Mouse (Mus musculus): ENCODE measurements at regions not wholly inside any gene's neighbourhood (a gene's known extent, or its start where the extent isn't known, plus 50 kb on each side); places are given as distances from the start of the nearest gene placed in this dataset.

DNA sequence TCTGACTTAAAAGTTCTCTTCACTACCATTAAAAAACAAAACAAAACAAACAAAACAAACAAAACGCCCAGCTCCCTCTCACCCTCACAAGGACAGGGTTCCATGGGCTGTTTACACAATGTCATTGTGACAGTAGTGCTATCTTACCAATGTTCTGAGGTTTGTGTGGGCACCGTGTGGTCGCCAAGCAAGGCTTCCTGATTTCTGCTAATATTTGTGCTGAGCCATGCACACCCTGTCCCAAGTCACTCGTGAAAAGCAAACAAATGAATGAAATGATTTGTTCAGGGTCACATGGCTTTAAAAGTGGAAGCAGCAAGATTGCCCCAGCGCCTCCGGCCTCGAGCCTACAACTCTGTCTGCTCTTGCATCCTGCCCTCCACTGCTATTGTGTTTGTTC, 120.9 kb upstream of the Gnao1 start:
- no peak for DNase-seq (ENCODE audit: extremely low spot score, low read depth, low spot score)

DNA sequence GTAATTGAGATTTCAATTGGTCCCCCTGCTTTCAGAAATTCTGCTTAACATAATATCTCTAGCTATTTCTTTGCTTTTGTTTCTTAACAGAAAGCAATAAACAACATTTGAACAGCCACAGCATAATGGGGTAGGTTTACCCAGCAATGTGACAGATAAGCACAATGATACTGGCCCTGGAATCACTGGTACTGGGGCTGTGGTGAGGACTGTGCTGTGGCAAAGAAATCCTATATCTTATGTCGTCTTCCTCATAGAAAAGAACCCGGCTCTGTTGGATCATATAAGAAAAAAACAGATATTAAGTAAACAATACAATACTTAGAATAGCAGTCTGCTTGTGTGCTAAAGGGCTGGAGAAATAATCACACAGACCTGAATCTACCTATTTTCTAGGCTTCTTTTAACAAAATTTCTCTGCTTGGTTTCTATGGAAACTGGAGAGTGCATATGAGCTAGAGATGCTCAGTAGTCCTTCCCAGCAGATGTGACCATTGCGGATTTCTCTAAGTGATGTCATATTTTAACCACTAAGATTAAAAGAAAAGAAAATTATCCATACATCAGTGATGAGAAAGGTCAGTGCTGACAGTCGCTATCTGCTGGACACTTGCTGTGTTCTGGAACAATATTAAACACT, 119.8 kb upstream of the Gnao1 start:
- no peak for DNase-seq (ENCODE audit: extremely low spot score, low read depth, low spot score)

DNA sequence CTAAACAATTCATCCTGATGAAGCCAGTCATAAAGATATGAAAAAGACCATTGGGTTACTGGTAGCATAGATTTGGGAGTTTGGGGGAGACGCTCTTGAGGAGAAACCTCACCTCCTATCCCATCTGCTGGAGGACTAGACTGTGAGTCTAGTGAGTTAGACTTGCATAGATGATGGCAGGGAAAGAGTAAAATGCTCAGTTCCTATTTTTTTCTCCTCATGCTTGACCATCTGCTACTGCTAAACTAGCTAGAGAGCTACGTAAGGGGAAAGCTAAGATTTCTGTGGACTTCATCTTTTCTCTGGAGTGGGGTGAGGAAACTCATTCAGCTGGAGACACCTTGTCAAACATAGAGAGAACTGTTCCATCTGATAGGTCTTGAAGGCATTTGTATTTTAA, 118.4 kb upstream of the Gnao1 start:
- DNase-seq (ENCODE audit: extremely low spot score, low read depth, low spot score), result no peak

DNA sequence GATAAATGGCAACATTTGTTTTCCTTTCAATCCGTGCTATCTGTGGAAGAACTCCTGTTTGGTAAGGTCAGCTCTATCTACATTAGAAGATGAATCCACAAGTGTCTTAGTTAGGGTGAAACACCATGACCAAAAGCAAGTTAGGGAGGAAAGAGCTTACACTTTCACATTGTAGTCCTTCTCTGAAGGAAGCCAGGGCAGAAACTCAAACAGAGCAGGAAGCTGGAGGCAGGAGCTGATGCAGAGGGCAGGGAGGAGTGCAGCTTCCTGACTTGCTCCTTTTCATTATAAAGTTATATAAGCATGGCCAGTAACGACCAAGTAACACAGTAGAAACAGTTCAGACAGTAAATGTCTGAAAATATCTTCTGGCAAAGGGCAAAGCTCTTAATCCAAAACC, 117.9 kb upstream of the Gnao1 start:
- no peak for DNase-seq (ENCODE audit: extremely low spot score, low read depth, low spot score)

DNA sequence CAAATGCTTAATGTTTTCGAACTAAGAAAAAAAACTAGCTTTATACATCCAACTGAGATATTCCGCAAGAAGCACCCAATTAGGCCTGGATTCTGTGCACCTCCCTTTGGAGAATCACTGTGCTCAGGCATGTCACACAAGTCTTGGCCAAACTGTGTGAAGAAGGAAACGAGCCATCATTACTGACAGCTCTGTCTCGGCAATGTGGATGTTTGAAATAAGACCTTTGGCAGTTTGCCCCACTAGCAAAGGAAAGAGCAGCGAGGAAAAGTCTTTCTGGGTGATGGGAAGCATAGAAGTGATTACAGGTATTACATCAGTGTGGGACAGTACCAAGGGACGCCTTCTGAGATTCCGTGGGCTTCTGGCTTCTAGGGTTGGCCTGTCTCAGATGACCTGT, 112.6 kb upstream of the Gnao1 start:
- no peak for DNase-seq (ENCODE audit: extremely low spot score, low read depth, low spot score)

- no peak for DNase-seq (ENCODE audit: extremely low spot score, low read depth, low spot score)
Measured at GRCm38 (mm10) chr8:93698508-93698907, 111.3 kb upstream of the Gnao1 start.

DNA sequence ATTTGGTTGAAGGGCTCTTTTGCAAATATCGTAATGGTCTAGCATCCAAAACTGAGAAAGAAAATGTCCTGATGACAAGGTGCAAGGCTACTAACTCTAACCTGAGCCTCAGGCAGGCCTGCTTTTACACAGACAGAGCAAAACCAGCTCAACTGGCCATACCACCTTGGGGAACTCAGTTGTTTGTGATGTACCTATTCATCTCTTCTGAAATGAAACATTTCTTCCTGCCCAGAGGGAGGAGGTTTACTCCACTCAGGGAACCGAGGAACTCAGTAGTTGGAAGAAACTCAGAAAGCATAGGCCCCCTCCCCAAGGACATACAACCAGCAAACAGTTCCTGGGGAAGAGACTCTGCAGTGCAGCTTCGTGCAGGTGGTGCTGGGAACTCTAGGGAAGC, 108.4 kb upstream of the Gnao1 start:
- no peak for DNase-seq (ENCODE audit: extremely low spot score, low read depth, low spot score)

DNA sequence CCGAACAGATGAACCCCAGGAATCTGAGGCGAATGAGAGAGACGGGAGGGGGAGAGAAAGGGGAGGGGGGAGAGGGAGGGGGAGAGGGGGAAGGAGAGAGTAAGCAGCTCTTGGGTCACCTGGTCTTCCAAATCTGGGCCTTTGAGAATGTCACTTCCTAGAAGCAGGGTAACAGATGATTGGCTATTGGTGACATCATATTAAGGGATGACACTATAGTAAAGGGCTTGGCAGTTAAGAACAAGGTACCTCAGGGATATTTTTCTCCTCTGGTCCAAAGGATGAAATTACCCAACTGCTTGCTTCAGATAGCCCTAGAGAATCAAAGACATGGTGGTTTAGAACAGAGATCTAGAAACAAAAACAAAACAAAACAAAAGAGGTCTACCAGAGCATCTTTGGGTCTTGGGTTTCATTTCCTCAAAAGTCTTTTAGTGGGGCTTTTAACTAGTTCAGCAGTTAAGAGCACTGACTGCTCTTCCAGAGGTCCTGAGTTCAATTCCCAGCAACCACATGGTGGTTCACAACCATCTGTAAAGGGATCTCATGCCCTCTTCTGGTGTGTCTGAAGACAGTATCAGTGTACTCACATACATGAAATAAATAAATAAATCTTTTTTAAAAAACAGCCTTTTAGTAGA, 97.6 kb upstream of the Gnao1 start:
- no peak for DNase-seq (ENCODE audit: extremely low spot score, low read depth, low spot score)

GRCm38 (mm10) chr8:93713221-93713620, 96.5 kb upstream of the Gnao1 start:
- no peak for DNase-seq (ENCODE audit: extremely low spot score, low read depth, low spot score)

GRCm38 (mm10) chr8:93724896-93725489, 84.8 kb upstream of the Gnao1 start:
- no peak for DNase-seq (ENCODE audit: extremely low spot score, low read depth, low spot score)

DNA sequence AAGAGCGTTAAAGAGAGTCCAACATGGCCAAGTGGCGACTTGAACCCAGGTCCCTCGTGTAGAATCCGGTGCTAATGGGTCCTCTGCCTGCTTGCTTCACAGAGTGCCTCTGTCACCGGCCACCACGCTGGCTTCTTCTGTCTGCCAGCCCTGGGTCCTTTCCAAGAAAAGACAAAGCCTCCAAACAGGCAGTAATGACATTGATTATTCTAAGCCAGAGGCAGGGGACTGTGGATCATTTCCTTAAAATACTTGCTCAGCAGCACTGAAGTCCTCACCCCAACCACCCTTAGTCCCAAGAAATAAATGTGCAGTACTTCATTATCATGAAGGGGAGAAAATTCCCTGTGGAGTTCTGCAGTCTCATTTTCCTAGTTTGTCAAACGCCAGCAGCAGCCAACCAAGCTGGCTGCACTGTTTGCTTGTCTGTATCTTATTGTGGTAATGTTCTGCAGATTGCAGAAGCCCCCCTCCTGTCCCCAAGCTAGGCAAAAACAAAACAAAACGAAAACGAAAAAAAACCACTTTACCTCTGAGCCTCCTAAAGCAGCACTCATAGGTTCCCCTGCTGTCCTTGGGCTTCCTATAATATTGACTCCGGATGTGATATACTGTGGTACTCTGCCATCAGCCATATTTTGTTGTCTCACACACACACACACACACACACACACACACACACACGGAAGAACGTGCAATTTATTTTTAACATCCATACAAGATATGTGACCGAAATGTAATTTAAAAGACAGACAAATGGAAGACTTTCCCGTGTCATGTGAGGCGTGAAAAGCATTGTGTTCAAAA, 80.4 kb upstream of the Gnao1 start:
- no peak for DNase-seq (ENCODE audit: extremely low spot score, low read depth, low spot score)

DNA sequence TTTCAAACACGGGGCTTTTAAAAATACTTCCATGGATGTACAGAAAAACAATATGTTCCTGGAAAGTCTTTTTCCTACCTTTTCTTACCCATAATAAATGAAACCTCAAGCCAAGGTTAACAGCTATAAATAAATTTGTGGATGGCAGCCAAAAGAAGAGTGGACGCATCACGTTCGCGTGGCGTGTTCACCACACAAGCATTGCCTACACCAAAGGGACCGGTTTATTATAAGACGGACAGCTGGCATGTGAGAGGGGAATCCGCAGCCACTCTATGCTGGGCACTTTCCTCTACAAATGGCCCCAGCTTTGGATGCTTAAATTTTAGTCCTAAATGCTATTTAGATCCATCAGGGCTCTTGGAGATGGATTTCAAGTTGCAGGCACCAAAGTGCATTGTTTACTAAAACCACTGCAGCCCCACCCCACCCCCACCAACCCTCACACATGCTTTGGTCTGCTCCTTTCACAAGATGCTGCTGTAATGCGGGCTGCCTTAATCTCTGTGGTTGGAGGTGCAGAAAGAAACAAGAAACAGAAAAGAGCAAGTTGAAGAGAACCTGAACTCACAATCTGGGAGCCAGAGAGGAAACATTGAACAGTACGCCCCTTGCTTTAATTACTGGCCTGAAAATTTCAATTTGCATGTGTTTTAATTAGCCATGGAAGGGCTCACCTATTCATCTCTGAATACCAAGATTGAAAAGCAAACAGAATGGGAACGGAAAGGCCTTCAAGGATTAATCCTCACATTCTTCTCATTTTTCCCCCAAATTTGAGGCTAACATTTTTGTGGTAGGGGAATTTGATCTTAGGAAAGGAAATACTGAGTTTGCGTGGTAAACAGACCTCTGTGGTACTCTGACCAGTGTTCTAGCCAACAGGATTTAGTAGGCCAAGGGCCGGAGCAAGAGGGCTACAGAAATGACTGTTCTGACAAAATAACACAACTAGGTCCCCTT, 78.7 kb upstream of the Gnao1 start:
- DNase-seq (ENCODE audit: extremely low spot score, low read depth, low spot score), result no peak

GRCm38 (mm10) chr8:93734818-93735217, 74.9 kb upstream of the Gnao1 start:
- DNase-seq (ENCODE audit: extremely low spot score, low read depth, low spot score), result no peak

DNA sequence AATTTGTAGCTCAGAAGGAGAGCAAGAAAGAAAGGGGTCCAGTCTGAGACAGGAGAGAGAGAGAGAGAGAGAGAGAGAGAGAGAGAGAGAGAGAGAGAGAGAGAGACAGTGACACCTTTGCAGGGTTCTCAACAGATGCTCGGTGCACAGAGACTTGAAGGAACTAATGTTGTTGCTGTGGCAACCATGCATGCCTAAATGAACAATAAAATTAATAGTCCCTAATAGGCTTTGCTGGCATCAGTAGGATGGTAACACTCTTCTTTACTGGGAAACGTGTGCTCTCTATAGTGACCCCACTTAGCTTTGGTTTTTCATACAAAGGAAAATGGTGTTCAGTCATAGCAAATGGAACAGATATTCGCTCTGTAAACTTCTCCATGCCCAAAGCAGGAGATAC, 69.5 kb upstream of the Gnao1 start:
- no peak for DNase-seq (ENCODE audit: extremely low spot score, low read depth, low spot score)

- DNase-seq (ENCODE audit: extremely low spot score, low read depth, low spot score), result no peak
Measured at GRCm38 (mm10) chr8:93748720-93749119, 61.0 kb upstream of the Gnao1 start.

DNA sequence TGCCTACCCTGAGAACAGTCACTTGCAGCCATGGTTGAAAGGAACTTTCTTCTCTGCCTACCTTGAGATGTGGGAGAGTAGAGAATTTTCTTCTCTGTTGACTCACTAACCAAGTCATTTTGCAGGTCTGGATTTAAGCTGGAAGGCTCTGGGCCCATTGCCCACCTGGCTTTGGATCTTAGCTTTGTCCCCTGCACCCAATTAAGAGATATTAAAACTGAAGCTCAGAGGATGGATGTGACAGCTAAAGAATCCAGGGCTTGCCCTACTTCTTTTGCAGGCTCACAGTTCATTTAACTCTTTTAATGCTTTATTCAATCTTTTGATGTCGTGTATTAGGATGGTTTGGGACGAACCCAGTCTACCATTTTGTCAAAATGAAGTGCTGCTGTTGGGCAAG, 58.8 kb upstream of the Gnao1 start:
- DNase-seq (ENCODE audit: extremely low spot score, low read depth, low spot score), result no peak

DNA sequence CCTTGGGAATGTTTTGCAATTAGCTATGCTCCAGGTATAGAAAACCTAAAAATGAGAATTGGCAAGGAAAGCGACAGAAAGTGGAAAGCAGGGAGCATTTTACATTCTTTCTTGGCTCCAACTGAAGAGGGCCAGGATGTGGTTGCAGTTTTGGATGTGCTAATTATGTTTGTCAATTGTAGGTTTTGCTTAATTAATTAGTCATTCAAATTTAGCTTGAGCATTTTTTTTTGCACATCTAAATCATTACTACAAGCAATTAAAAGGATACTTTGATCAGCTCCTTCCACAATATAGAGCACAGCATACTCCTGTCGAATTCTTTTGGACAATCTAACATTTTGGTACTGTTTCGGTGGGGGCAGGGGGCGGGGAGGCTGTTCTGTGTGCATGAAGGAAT, 53.8 kb upstream of the Gnao1 start:
- no peak for DNase-seq (ENCODE audit: extremely low spot score, low read depth, low spot score)
